Mouse (Mus musculus) gastrocnemius, postnatal 4 days (tissue): ENCODE measurements at regions not wholly inside any gene's neighbourhood (a gene's known extent, or its start where the extent isn't known, plus 50 kb on each side); places are given as distances from the start of the nearest gene placed in this dataset.

Experiments
- DNase-seq, 2 experiments: peaks; one replicate each; pipeline ENCODE4 v3.0.0; 2021 to 2022; ENCODE audit warnings: low spot score in 2 of 2, mixed read lengths in 2 of 2

DNA sequence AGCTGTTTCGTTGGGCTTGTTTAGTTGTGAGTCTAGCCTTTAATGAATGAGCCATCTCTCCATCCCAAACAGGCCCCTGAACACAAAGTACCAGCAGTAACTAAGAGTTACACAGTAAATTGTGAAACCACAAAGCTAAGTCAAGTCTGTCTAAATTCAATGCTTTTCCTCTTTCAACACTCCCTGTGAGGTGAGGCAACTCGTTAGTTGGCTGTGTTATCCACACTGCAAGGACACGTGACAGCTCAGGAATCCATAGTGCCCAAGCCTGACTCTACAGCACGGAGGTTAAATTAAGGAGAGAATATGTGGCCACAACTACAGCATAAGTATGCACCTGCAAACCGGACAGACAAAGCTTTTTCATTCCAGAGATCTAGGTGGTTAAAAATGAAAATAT is 54.9 kb upstream of the Gm45716 start:
- DNase-seq, result no peak

DNA sequence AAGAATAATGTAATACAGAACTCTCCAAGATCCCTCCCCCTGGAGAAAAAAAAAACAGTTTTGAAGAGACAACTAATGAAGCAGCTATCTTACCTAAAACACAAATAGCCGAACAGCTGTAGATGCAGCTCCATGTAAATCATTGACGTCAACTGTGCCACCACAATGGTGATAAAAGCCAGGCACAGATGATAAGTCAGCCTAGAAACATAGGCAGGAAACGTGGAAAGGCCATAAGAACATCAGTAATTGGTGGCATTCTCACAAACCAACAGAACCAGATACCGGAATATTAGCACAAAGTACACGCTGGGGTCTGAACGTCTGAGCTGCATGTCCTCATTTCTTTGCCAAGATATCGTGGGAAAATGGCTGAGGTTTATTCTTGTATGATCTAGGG is 51.2 kb upstream of the Gm45716 start:
- DNase-seq, result no peak
